Mouse (Mus musculus) urinary bladder, adult 18-20 months (tissue): Measurements from ENCODE around the gene Zfp771.

Experiments
- DNase-seq, 2 experiments: peaks; one replicate each; pipeline ENCODE4 v3.0.0; 2022; ENCODE audit warnings: low spot score in 2 of 2, mixed read lengths in 2 of 2

The Zfp771 gene

DNA sequence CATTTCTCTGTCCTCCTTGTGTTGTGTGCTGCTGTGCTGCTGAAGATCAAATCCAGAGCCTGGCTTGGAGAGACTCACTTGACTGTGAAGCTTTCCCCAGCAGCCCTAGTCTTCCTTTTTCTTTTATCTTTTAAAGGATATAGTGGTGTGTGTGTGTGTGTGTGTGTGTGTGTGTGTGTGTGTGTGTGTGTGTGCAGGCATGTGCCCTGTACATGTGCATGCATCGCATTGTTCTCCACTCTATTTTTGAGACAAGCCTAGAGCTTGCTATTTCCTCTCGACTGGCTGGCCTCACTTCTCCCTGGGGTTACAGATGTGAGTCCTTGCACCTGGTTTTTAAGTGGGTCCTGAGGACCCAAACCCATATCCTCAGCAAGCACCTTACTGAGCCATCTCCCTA lies 38.1 kb downstream of the Zfp771 start:
- DNase-seq: no peak

DNA sequence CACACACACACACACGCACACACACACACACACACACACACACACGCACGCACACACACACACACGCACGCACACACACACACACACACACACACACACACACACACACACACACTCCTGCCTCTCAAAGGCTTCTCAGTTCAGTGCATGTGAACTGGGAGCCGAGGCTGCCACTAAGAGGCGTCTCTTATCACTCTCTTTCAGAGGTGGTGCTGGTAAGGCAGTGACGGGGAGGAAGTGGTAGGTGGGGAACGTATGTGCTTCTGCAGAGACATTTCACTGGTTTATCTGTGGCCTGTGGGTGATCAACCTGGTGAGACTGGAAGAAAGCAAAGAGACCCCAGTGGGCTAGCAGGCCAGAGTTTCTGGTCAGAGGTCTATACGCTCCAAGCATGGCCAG lies 41.1 kb downstream of the Zfp771 start:
- no peak for DNase-seq

- DNase-seq: no peak
These were observed 43.9 kb downstream of the Zfp771 start for GRCm38 (mm10) chr7:127287940-127288339.

DNA sequence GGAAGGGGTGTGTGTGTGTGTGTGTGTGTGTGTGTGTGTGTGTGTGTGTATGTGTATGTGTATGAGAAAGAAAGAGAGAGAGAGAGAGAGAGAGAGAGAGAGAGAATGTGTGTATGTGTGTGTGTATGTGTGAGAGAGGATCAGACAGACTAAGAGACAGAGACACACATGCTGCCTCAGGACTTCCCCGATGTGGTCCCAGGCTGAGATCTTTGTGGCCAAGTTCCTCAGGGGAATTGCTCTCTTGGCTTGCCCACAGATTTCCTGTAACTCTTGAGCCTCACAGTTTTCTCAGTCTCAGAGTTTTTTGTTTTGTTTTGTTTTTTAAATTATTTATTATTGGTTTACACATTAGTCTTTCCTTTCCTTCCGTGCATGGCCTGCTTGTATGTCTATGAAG lies 45.2 kb downstream of the Zfp771 start:
- no peak for DNase-seq

- DNase-seq: no peak
These were observed 46.1 kb downstream of the Zfp771 start for GRCm38 (mm10) chr7:127290142-127290541.

DNA sequence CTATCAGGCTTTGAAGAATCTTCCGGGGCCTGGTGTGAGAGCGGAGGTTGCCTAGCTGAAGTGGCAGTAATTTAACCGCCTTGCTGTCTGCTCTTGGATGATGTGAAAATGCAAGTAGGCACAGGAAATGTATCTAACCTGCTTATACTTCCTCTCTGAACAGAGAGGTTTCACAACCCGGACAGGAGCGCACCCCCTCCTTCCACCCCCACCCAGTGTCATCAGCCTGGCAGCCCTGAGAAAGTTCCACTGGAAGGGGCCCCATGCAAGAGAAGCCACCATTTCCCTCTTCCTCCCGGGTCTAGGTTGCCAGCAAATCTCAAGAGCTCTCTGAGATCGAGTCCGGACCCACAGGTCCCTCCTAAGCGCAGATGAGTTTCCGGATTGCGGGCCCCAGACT lies 52.0 kb downstream of the Zfp771 start, which contains the start of gene Itgal:
Itgal (plus strand) TSS at position 163 of the 400 bp plus-strand sequence.
- no peak for DNase-seq

DNA sequence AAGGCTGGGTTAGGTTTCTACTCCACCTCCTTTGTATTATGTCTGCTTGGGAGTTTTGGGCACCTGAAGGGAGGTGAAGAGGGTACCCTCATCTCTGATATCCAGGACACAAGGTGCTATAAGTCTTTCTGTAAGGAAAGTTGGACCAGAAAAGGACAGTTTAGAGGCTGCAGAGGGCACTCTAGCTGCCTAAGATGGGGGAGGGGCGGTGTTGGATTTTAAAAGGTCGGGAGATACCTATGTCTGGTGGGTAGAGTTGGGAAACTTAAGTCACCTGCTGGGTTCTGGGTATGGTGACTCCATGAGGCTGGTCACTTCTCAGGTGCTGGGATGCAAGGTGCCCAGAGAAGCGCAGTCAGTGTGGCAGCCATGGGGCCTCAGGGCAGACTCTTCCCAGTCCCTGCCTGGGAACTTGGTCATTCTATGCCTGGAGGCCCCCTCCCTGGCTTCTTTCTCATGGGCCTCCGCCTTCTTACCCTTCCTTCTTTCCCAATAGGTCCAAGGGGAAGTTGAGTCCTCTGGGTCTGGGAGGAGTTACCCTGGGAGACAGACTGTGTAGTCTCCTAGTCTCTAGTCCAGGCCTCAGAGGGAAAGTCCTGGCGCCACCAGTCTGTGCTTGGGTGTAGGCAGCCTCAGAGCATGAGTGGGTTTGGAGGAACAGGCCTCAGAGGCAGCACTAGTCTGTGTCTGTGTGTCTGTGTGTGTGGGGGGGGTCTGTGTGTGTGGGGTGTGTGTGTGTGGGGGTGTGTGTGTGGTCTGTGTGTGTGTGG lies 52.9 kb downstream of the Zfp771 start:
- DNase-seq: no peak

DNA sequence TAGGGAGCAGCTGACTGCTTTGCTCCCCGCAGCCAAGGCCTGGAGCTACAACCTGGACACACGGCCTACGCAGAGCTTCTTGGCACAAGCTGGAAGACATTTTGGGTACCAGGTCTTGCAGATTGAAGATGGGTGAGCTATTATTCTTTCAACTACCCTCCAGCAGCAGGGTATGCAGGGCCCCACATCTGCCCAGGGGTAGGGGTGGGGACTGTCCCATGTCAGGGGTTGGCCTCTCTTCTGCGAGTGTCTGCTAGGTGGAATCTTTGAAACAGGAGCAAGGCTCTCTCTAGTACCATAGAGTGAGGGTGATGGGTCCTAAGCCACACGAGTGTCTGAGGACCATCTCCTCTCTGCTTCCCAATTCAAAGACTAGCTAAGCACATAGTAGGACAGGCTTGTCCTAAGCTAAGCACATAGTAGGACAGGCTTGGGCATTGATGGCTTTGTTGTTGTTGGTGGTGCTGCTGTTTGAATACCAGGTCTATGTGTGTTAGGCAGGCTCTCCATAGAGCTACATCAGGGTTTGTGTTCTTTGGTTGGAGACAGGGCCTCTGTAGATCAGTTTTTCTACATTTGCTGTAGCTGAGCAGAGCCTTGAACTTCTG lies 53.6 kb downstream of the Zfp771 start:
- no peak for DNase-seq
